Mouse (Mus musculus): ENCODE data around the gene Serhl.

- TF ChIP-seq CTCF (IDR thresholded peaks at IDR 0.05; ENCODE audit: borderline replicate concordance, insufficient read depth, low read depth, low read length): no peak
- TF ChIP-seq POLR2A (IDR thresholded peaks at IDR 0.05; ENCODE audit: borderline replicate concordance, insufficient read depth, low read length): no peak
These were observed 32.6 kb downstream of the Serhl start for GRCm38 (mm10) chr15:83121709-83122565.
